Mouse (Mus musculus): ENCODE measurements around the gene Synj1. TPM values are rescaled to one million over a fixed set of nuclear protein-coding genes. Genes with fewer than 3 reads are reported as not detected.
A peak's percentile ranks its signal among the peaks of the same experiment; 100 is the strongest.

The Synj1 gene
- total and polyA plus RNA-seq, 3 experiments: 21.2 to 28.9 (median 28.7) TPM

- DNase-seq: no peak
- H3K9ac ChIP-seq (ENCODE audit: low read depth, low read length): peak overlapping the region; percentile 83
- WGBS: 26% methylated on average over 13 of the region's 13 CpGs
- H3K36me3 ChIP-seq (ENCODE audit: control insufficient read depth, insufficient read depth, low read length): no peaks in the 10 kb centered on the region
- no peaks in the 10 kb centered on the region for H3K4me1 ChIP-seq (ENCODE audit: control insufficient read depth, insufficient read depth, low read length)
- H3K79me2 ChIP-seq (replicated peaks; ENCODE audit: control insufficient read depth, insufficient read depth, low read length): no peaks in the 10 kb centered on the region
- peak overlapping the region; percentile 90 for H3K4me3 ChIP-seq
- TF ChIP-seq CTCF (IDR thresholded peaks at IDR 0.05) (no peak), EP300 (IDR thresholded peaks at IDR 0.05; ENCODE audit: insufficient read depth, low read depth, low read length) (no peak), POLR2A (IDR thresholded peaks at IDR 0.05; ENCODE audit: insufficient read depth, low read depth, low read length) (no peak)
- H3K27me3 ChIP-seq (ENCODE audit: control insufficient read depth, insufficient read depth, low read length): no peaks in the 10 kb centered on the region
- intact Hi-C loops (cut with DNase I): loop anchor here (5.0 kb wide), 1 partner anchor 121 kb away; the partner anchor contains the start of gene Urb1
- H3K27ac ChIP-seq: peak overlapping the region; percentile 92
These were observed 77.5 kb downstream of the Synj1 start for GRCm38 (mm10) chr16:90933534-90934176.

- no peaks in the 10 kb centered on the region for H3K36me3 ChIP-seq (ENCODE audit: control insufficient read depth, insufficient read depth, low read length)
- WGBS: 89% methylated on average over 4 of the region's 4 CpGs
- no peak overlapping the region for H3K27ac ChIP-seq
- peaks cover 4% of the 10 kb centered on the region; the same call in 1 of the 2 replicates for H3K4me1 ChIP-seq (ENCODE audit: control insufficient read depth, insufficient read depth, low read length)
- no peaks in the 10 kb centered on the region for H3K27me3 ChIP-seq (ENCODE audit: control insufficient read depth, insufficient read depth, low read length)
- H3K4me3 ChIP-seq: no peak overlapping the region
- intact Hi-C loops (cut with DNase I): loop anchor here (5.0 kb wide), 1 partner anchor 200 kb away; the partner anchor contains the start of gene Mis18a
- TF ChIP-seq EP300 (IDR thresholded peaks at IDR 0.05; ENCODE audit: insufficient read depth, low read depth, low read length) (no peak), CTCF (IDR thresholded peaks at IDR 0.05) (no peak), POLR2A (IDR thresholded peaks at IDR 0.05; ENCODE audit: insufficient read depth, low read depth, low read length) (no peak)
- no peaks in the 10 kb centered on the region for H3K79me2 ChIP-seq (replicated peaks; ENCODE audit: control insufficient read depth, insufficient read depth, low read length)
- no peak for DNase-seq
- no peak overlapping the region for H3K9ac ChIP-seq (ENCODE audit: low read depth, low read length)
These were observed 83.7 kb downstream of the Synj1 start for GRCm38 (mm10) chr16:90927446-90927845.

DNA sequence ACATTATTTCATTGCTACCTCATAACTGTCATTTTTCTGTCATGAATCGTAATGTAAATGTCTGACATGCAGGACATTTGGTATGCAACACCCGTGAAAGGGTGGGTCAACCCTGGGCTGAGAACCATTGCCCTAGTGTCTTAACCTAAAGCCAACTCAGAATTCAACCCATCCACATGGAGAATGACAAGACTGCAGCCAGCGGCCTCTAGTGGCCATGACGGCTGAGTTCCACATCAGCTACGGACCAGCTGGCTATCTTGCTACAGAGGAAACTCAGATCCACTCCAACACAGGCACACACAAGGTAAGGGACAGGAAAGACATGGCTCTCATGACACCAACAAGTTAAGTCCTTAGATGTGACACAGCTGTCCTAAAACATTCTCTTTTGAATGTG lies 85.6 kb downstream of the Synj1 start:
- H3K4me1 ChIP-seq (ENCODE audit: control insufficient read depth, insufficient read depth, low read length): peaks cover 4% of the 10 kb centered on the region; the same call in 1 of the 2 replicates
- peak overlapping the region; percentile 52 for H3K27ac ChIP-seq
- no peaks in the 10 kb centered on the region for H3K27me3 ChIP-seq (ENCODE audit: control insufficient read depth, insufficient read depth, low read length)
- H3K9ac ChIP-seq (ENCODE audit: low read depth, low read length): no peak overlapping the region
- peak; percentile 67 to 77 for DNase-seq
- H3K4me3 ChIP-seq: no peak overlapping the region
- TF ChIP-seq POLR2A (IDR thresholded peaks at IDR 0.05; ENCODE audit: insufficient read depth, low read depth, low read length): no peak
- TF ChIP-seq CTCF (IDR thresholded peaks at IDR 0.05): peak; percentile 91
- TF ChIP-seq EP300 (IDR thresholded peaks at IDR 0.05; ENCODE audit: insufficient read depth, low read depth, low read length): peak; percentile 67
- intact Hi-C loops (cut with DNase I): loop anchor here (2.0 to 5.0 kb wide), 2 partner anchors 97 to 198 kb away; partner anchors contain the start of gene Mis18a
- WGBS: 24% methylated on average over 5 of the region's 5 CpGs
- H3K79me2 ChIP-seq (replicated peaks; ENCODE audit: control insufficient read depth, insufficient read depth, low read length): no peaks in the 10 kb centered on the region
- no peaks in the 10 kb centered on the region for H3K36me3 ChIP-seq (ENCODE audit: control insufficient read depth, insufficient read depth, low read length)

- WGBS: 61% methylated on average over 13 of the region's 13 CpGs
- Histone ChIP-seq H3K9ac (ENCODE audit: low read depth, low read length) (no peak overlapping the region), H3K27ac (peak overlapping the region; percentile 52), H3K79me2 (replicated peaks; ENCODE audit: control insufficient read depth, insufficient read depth, low read length) (no peaks in the 10 kb centered on the region), H3K4me1 (ENCODE audit: control insufficient read depth, insufficient read depth, low read length) (peaks cover 4% of the 10 kb centered on the region; the same call in 1 of the 2 replicates), H3K4me3 (no peak overlapping the region), H3K27me3 (ENCODE audit: control insufficient read depth, insufficient read depth, low read length) (no peaks in the 10 kb centered on the region), H3K36me3 (ENCODE audit: control insufficient read depth, insufficient read depth, low read length) (no peaks in the 10 kb centered on the region)
- intact Hi-C loops (cut with DNase I): loop anchor here (2.0 to 5.0 kb wide), 2 partner anchors 96 to 197 kb away; partner anchors contain the start of gene Mis18a
- TF ChIP-seq EP300 (IDR thresholded peaks at IDR 0.05; ENCODE audit: insufficient read depth, low read depth, low read length) (peak; percentile 45; the same call in 1 of the 2 replicates), CTCF (IDR thresholded peaks at IDR 0.05) (no peak), POLR2A (IDR thresholded peaks at IDR 0.05; ENCODE audit: insufficient read depth, low read depth, low read length) (0 out of 2 replicates have a peak, but pooled peaks have one; percentile 21)
- peak; percentile 58 to 59 for DNase-seq
These were observed 86.3 kb downstream of the Synj1 start for GRCm38 (mm10) chr16:90924606-90925370.

GRCm38 (mm10) chr16:90921471-90922159 lies 89.5 kb downstream of the Synj1 start:
- Histone ChIP-seq H3K9ac (ENCODE audit: low read depth, low read length) (no peak overlapping the region), H3K27me3 (ENCODE audit: control insufficient read depth, insufficient read depth, low read length) (no peaks in the 10 kb centered on the region), H3K4me1 (ENCODE audit: control insufficient read depth, insufficient read depth, low read length) (peaks cover 4% of the 10 kb centered on the region; the same call in 1 of the 2 replicates), H3K79me2 (replicated peaks; ENCODE audit: control insufficient read depth, insufficient read depth, low read length) (no peaks in the 10 kb centered on the region), H3K27ac (no peak overlapping the region), H3K36me3 (ENCODE audit: control insufficient read depth, insufficient read depth, low read length) (no peaks in the 10 kb centered on the region), H3K4me3 (no peak overlapping the region)
- WGBS: 39% methylated on average over 10 of the region's 10 CpGs
- intact Hi-C loops (cut with DNase I): no loop called here
- TF ChIP-seq POLR2A (IDR thresholded peaks at IDR 0.05; ENCODE audit: insufficient read depth, low read depth, low read length) (no peak), CTCF (IDR thresholded peaks at IDR 0.05) (peak; percentile 52), EP300 (IDR thresholded peaks at IDR 0.05; ENCODE audit: insufficient read depth, low read depth, low read length) (peak; percentile 84; the same call in 1 of the 2 replicates)
- DNase-seq: peak; percentile 49 to 76

All from heart, adult 2 months (tissue).